In genomic region chr16:63760112-63760511, GRCm38 (mm10) we compare ENCODE assay signal across 15 mouse cellular contexts.
"Had no signal": no experiment of that assay in that cellular context is flagged by ENCODE, and none has a peak within 500 bp of the region (broad histone marks: within the 10 kb centered on the region; RNA-seq: fewer than 3 reads in every experiment).

No protein-coding gene starts in this region.

- H3K27ac ChIP-seq: neural tube, embryonic 15.5 days; stomach, embryonic 15.5 days; stomach, postnatal 0 days had no signal

- H3K4me2 ChIP-seq: neural tube, embryonic 15.5 days; stomach, embryonic 15.5 days had no signal

- H3K9ac ChIP-seq: neural tube, embryonic 15.5 days; stomach, embryonic 15.5 days had no signal

- DNase-seq: retina, postnatal 1 day; right cerebral cortex, adult 18-20 months; right cerebral cortex, postnatal 14 days; right cerebral cortex, postnatal 25 days; right cerebral cortex, postnatal 4 days; spleen, adult 18-20 months; thymus, adult 18-20 months; thymus, adult 2 months; thymus, postnatal 14 days; thymus, postnatal 25 days; thymus, postnatal 36 days; thymus, postnatal 4 days had no signal

- H3K9me3 ChIP-seq: neural tube, embryonic 15.5 days; stomach, embryonic 15.5 days had no signal

- H3K36me3 ChIP-seq: neural tube, embryonic 15.5 days; stomach, embryonic 15.5 days had no signal

- H3K27me3 ChIP-seq: neural tube, embryonic 15.5 days; stomach, embryonic 15.5 days had no signal

- H3K4me1 ChIP-seq: neural tube, embryonic 15.5 days; stomach, embryonic 15.5 days had no signal

- H3K4me3 ChIP-seq: neural tube, embryonic 15.5 days; stomach, embryonic 15.5 days had no signal
